Mouse (Mus musculus) 3T3-L1 (cell line): ENCODE data around the gene Apba3.

Experiments
- DNase-seq: peaks from one replicate; pipeline ENCODE4 v3.0.0-alpha.2; 2015; ENCODE audit warnings: low read depth, low spot score

Apba3 gene

DNA sequence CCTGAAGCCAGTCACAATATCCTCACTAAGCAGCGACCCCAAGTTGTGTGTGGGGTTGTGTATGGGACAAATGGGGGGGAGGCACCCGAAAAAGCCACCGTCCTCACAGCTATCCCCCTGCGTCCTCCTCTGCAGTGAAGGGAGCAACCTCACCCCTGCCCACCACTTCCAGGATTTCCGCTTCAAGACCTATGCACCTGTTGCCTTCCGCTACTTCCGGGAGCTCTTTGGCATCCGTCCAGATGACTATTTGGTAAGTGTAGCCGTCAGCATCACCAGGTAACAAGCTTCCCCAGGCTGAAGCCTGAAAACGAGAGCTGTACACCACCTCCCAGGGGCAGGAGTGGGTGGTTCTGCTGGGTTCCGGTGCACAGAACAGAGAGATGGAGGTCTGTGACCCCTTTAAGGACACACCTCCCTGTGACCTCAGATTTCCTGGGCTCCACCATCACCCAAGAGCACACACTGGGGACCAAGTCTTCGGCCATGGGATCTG is 39.5 kb downstream of the Apba3 start:
- no peak for DNase-seq

DNA sequence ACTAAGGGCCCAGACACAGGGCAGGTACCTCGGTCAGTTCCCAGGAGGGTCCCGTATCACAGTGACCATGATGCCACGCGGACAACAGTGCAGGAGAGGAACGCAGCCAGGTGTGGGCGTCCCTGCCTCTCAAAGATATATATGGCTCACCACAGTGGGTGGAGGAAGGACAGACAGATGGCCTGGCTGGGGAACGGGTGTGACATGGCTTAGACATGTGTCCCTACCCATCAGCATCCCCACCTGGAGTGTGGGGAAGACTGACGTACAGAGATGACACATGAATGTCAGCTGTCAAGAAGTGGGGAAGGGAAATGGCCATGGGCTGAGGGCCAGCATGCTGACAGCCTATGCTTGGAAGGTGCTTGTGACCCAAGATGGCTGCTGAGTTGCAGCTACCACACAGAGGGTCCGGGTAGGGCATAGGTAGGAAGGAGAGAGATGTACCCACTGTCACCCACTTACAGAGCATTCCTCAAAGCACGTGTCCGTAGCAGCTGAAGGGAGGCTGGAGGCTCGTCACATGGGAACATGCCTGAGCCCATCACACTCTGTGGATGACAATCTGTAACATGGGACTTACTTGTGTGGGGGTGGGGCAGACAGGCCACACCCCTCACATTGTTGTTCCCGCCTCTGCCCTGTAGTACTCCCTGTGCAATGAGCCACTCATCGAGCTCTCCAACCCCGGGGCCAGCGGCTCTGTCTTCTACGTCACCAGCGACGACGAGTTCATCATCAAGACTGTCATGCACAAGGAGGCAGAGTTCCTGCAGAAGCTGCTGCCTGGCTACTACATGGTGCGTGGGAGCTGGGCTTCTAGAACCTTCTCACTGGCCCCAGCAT is 40.3 kb downstream of the Apba3 start:
- DNase-seq, result no peak

GRCm38 (mm10) chr10:81309571-81309970 is 42.8 kb downstream of the Apba3 start:
- no peak for DNase-seq

GRCm38 (mm10) chr10:81313581-81313980 is 46.8 kb downstream of the Apba3 start:
- DNase-seq, result no peak

GRCm38 (mm10) chr10:81314201-81314600 is 47.4 kb downstream of the Apba3 start:
- no peak for DNase-seq

GRCm38 (mm10) chr10:81315587-81315986 is 48.8 kb downstream of the Apba3 start:
- DNase-seq, result no peak

DNA sequence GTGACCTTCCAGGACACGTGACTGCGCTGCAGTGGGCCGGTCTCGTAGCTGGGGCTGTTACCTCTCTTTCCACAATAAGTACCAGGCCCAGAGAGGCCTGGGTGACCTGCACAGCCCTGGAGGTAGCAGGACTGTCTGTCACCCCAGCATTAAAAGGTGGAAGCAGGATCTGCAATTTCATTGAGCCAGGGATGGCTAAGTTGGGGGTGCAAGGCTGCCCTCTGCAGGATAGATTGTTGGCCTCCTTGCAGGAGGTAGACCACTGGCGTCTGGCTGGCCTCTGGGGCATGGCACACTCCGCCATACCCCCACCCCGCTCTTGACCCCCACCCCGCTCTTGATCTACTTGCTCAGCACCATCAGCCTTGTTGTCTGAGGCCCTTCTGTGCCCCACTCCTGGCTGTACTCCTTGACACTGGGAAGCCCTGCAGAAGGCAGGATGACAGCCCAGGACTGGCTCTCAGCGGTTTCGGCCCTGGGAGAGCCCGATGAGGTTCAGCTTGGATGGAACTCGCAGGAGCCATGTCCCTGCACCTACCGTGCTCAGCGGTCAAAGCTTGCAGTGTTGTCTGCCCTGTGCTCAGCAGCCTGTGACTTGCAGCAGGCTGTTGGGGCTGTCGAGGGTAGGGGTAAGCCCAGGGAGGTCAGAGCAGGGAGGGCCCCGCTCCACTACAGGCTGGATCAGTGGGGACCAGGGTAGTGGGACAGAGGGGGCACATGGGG is 49.7 kb downstream of the Apba3 start:
- no peak for DNase-seq

DNA sequence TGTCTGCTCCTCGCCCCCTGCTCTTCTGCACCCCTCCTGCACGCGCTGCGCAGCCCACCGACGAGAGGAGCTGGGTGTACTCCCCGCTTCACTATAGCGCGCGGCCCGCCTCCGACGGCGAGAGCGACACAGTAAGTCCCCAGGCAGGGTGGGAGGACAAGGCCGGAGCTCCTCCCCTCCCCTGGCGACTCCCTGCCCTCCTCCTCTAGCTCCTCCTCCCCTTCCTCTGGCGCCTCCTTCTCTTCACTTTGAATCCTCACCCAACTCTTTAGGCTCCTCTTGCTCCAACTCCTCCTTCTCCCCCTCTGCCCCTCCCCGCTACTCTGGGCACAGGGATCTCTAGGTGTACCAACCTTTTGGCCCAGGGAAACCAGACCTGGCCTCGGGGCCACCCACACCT is 50.5 kb downstream of the Apba3 start:
- DNase-seq, result no peak

- peak; percentile 52 for DNase-seq
These were observed 52.0 kb downstream of the Apba3 start for GRCm38 (mm10) chr10:81318589-81319329.

GRCm38 (mm10) chr10:81319330-81319699 is 52.6 kb downstream of the Apba3 start:
- DNase-seq, result peak; percentile 39

- DNase-seq, result peak; percentile 100
These were observed 53.2 kb downstream of the Apba3 start for GRCm38 (mm10) chr10:81319741-81320549.

- peak; percentile 100 for DNase-seq
These were observed 54.0 kb downstream of the Apba3 start, which contains the start of gene Cactin for GRCm38 (mm10) chr10:81320550-81321347. Cactin (plus strand) TSS chr10:81321103.

DNA sequence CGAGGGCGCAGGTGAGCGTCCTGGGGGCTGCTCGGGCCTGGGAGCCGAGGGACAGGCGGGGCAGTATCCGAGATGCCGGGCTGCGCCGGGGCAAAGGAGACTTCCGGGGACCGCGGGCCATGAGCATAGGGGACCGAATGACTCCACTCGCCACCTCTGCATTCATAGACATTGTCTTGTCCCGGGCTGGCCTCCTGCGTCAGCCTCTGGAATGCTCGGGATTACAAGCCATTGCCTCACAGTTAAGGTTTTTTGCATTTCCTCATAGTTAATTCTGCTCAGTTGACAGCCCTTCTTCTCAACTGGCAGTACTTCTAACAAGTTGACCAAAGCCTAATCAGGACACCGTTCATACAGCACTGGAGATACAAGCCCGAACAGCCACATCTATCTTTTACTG is 54.7 kb downstream of the Apba3 start:
- peak; percentile 55 for DNase-seq

DNA sequence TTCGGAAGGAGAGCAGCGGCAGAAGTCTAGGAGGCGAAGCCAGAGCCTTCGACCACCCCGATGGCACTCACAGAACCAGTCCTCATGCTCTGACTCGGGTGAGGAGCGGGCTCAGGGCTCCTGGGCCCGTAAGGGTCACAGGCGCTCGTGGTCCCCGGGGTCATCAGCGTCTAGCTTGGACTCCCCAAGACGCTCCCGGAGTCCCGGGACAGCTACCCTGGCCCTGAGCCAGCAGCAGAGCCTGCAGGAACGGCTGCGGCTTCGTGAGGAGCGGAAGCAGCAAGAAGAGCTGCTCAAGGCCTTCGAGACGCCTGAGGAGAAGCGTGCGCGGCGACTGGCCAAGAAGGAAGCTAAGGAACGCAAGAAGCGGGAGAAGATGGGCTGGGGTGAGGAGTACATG is 55.7 kb downstream of the Apba3 start:
- no peak for DNase-seq
